Mouse (Mus musculus): ENCODE data around the gene Tenm2. TPM values are rescaled to one million over a fixed set of nuclear protein-coding genes. Genes with fewer than 3 reads are reported as not detected.

Gene Tenm2
- polyA plus RNA-seq, 1 experiment from 2014 or later, result 0.03 TPM

DNA sequence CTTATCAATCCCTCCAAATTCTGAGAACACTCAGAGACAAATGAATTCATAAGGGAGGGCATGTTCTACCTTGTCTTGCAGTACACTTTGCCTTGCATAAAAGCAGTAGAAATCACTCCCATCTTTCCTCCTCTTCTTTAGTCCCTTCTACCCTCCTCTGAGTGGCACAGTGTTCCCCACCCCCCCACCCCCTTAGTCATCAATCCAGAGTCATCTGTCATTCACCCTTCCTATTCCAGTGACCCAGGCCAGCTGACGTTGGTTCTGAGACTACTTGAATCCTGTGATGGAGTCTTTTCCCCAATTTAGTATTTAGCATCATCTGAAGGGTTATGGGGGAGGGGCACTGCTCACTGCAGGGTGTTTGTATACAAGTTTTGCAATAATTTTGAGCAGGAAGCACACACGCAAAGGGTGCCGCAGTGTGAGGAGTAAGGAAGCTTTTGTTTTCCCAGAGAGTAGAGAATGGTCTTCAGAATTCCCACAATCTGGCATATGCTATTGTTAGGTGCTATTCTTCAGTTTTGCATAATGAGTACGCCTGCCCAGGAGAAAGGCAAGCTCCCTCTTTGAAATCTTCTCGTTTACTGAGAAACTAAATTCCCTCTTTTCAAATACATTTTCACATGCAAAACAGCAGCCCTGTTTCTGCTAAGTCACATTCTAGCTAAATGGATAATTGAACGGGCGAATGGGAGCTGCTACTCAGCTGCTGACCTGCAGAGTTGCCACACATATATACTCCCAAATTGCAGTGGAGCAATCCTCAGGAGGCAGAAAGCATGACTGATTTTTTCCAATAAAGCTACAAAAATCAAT is 1115.0 kb downstream of the Tenm2 start:
- Histone ChIP-seq H3K4me1 (replicated peaks) (no peaks in the 10 kb centered on the region), H3K27ac (replicated peaks) (no peak overlapping the region), H3K27me3 (no peaks in the 10 kb centered on the region), H3K9ac (no peak overlapping the region), H3K4me3 (replicated peaks) (no peak overlapping the region), H3K36me3 (replicated peaks) (no peaks in the 10 kb centered on the region), H3K9me3 (replicated peaks) (no peaks in the 10 kb centered on the region), H3K4me2 (no peak overlapping the region)
- 49% methylated on average over 7 of the region's 7 CpGs for WGBS (ENCODE audit: insufficient replicate concordance)
- no peak for ATAC-seq (ENCODE audit: insufficient read depth)

DNA sequence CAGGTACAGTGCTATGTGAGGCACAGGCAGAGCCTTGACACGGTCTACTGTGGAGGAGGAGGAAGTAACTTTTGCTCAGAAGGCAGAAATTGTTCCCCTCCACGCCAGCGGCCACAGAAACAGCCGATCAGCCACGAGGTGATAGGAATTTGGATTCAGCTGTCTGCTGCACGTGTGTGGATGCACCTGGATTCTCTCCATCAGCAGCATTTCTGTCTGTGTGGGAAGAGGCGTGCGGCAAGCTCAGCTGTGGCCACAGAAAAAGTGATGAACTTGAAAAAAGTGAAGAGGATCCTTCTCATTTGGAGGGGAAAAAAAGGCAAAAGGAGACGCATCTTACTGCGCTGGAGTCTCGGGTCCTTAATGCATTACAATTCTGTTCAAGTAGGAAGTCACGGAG is 1122.4 kb downstream of the Tenm2 start:
- Histone ChIP-seq H3K27ac (replicated peaks) (no peak overlapping the region), H3K9me3 (replicated peaks) (no peaks in the 10 kb centered on the region), H3K27me3 (no peaks in the 10 kb centered on the region), H3K4me1 (replicated peaks) (no peaks in the 10 kb centered on the region), H3K4me2 (no peak overlapping the region), H3K4me3 (replicated peaks) (no peak overlapping the region), H3K36me3 (replicated peaks) (no peaks in the 10 kb centered on the region), H3K9ac (no peak overlapping the region)
- ATAC-seq (ENCODE audit: insufficient read depth), result no peak
- 57% methylated on average over 12 of the region's 12 CpGs for WGBS (ENCODE audit: insufficient replicate concordance)

DNA sequence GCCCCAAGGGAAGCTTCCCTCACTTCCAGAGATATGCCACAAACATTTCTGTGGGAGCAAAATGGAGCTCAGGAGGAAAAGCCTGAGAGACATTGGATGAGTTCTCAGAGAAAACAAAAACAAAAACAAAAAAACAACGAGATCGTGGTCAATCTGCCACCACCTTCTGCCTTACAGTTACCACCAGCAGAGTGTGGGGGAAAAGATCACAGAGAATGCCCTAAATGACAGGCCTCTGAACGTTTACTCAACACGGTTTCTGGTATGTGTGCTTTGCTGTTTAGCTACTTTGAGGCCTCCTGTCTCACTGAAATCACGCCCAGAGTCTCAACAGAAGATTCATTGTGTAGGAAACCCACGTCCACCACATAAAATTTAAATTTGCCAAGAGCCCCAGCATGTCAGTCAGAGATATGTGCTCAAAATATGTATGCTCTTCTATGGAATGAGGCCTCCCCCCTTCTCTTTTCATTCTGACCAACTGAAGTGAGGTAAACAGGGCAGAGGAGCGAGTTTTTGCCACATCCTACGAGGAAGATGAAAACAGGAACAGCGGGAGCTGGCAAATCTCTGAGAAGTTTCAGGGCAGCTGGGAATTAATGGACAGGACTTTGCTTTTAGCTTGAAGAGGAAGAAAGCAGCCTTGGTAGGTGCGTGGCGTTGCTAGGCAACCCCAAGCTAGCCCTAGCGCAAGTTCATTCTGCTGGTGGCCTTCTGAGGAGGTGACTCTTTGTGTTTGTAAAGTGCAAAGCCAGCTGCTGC is 1126.6 kb downstream of the Tenm2 start:
- 21% methylated on average over 12 of the region's 12 CpGs for WGBS (ENCODE audit: insufficient replicate concordance)
- Histone ChIP-seq H3K9me3 (replicated peaks) (no peaks in the 10 kb centered on the region), H3K36me3 (replicated peaks) (no peaks in the 10 kb centered on the region), H3K4me1 (replicated peaks) (no peaks in the 10 kb centered on the region), H3K9ac (no peak overlapping the region), H3K27me3 (no peaks in the 10 kb centered on the region), H3K27ac (replicated peaks) (no peak overlapping the region), H3K4me2 (no peak overlapping the region), H3K4me3 (replicated peaks) (no peak overlapping the region)
- ATAC-seq (ENCODE audit: insufficient read depth), result no peak

DNA sequence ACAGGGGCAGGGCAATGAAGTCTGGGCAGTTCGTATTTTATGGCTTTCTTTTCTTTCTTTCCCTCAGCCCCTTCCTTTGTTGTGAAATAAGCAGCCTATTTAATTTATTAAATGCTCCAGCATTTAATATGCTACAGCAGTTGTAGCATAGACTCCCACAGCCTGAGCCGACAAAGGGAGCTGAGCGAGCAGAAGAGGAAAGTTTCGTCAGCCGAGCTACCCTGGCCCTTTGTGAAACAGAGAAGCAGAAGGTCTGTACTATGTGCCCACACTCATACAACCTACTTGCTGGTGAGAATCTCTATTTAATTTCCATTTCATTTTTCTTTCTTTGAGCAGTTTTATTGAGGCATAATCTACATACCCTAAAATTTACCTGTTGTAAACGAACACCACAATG is 1127.9 kb downstream of the Tenm2 start:
- H3K27me3 ChIP-seq, result no peaks in the 10 kb centered on the region
- no peak overlapping the region for H3K27ac ChIP-seq (replicated peaks)
- no peaks in the 10 kb centered on the region for H3K36me3 ChIP-seq (replicated peaks)
- WGBS (ENCODE audit: insufficient replicate concordance), result 60% methylated on average over 6 of the region's 6 CpGs
- no peak overlapping the region for H3K4me3 ChIP-seq (replicated peaks)
- H3K9ac ChIP-seq, result no peak overlapping the region
- no peaks in the 10 kb centered on the region for H3K9me3 ChIP-seq (replicated peaks)
- no peaks in the 10 kb centered on the region for H3K4me1 ChIP-seq (replicated peaks)
- no peak for ATAC-seq (ENCODE audit: insufficient read depth)
- no peak overlapping the region for H3K4me2 ChIP-seq

DNA sequence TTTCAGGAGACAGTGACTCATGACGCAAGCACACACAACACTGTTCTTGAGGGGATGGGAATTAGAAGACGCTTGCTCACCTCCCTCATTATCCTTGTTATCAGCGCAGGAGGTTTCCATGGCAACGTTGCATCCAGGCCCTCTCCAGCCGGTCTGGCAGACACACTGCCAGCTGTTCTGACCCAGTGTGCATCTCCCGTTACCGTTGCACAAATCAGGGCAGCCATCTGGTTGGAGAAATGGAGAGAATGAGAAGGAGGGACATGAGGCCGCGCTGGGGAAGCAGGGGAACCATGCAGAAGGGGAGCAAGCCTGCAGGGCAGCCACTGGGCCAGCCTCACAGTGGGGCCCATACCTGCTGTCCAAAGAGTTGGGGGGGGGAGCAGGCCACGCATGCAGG is 1129.1 kb downstream of the Tenm2 start:
- Histone ChIP-seq H3K4me3 (replicated peaks) (no peak overlapping the region), H3K4me2 (no peak overlapping the region), H3K9ac (no peak overlapping the region), H3K36me3 (replicated peaks) (no peaks in the 10 kb centered on the region), H3K27me3 (no peaks in the 10 kb centered on the region), H3K9me3 (replicated peaks) (no peaks in the 10 kb centered on the region), H3K27ac (replicated peaks) (no peak overlapping the region), H3K4me1 (replicated peaks) (no peaks in the 10 kb centered on the region)
- WGBS (ENCODE audit: insufficient replicate concordance), result 41% methylated on average over 10 of the region's 10 CpGs
- no peak for ATAC-seq (ENCODE audit: insufficient read depth)

DNA sequence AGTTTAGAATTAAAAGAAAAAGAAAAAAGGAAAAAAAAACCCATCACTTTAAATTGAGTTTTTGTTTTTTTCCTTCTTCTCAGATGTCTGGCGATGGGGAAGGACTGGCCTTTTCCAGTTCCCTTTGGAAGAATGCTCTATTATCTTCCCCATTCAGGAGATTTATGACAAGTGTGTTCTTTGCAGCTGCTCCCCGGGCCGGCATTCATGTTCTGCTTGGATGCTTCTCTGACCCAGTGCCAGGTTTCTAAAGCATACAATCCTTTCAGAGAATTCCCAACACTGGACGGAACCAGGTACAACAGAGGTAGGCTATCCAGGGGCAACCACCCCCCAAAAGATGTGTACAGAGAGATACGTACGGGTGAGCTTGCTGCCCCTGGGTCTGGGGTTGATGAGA is 1132.2 kb downstream of the Tenm2 start:
- WGBS (ENCODE audit: insufficient replicate concordance), result 58% methylated on average over 6 of the region's 6 CpGs
- Histone ChIP-seq H3K4me3 (replicated peaks) (no peak overlapping the region), H3K27me3 (no peaks in the 10 kb centered on the region), H3K4me2 (no peak overlapping the region), H3K9me3 (replicated peaks) (no peaks in the 10 kb centered on the region), H3K36me3 (replicated peaks) (no peaks in the 10 kb centered on the region), H3K4me1 (replicated peaks) (no peaks in the 10 kb centered on the region), H3K27ac (replicated peaks) (no peak overlapping the region), H3K9ac (no peak overlapping the region)
- no peak for ATAC-seq (ENCODE audit: insufficient read depth)

DNA sequence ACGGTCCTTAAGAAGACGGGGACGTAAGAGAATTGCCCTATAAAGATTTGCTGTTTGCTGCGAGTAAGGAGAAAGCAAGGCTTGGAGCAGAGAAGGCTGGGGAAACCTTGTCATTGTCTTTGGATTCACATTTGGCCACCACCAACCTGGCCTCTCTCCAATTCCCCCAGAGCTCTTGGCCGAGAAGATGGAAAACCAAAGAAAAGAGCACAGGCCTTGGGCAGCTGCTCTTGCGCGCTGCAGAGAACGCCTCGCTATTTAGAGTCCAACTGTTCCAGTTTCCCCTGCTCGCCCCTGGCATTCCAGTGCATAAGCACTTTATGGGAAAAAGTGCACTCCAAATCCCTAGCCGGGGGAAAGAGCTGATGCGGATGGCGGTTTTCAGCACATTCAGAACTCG is 1139.5 kb downstream of the Tenm2 start:
- H3K27me3 ChIP-seq, result no peaks in the 10 kb centered on the region
- no peak overlapping the region for H3K4me3 ChIP-seq (replicated peaks)
- ATAC-seq (ENCODE audit: insufficient read depth), result no peak
- H3K27ac ChIP-seq (replicated peaks), result no peak overlapping the region
- H3K9ac ChIP-seq, result no peak overlapping the region
- H3K36me3 ChIP-seq (replicated peaks), result no peaks in the 10 kb centered on the region
- H3K4me1 ChIP-seq (replicated peaks), result no peaks in the 10 kb centered on the region
- no peaks in the 10 kb centered on the region for H3K9me3 ChIP-seq (replicated peaks)
- 69% methylated on average over 14 of the region's 14 CpGs for WGBS (ENCODE audit: insufficient replicate concordance)
- H3K4me2 ChIP-seq, result no peak overlapping the region

DNA sequence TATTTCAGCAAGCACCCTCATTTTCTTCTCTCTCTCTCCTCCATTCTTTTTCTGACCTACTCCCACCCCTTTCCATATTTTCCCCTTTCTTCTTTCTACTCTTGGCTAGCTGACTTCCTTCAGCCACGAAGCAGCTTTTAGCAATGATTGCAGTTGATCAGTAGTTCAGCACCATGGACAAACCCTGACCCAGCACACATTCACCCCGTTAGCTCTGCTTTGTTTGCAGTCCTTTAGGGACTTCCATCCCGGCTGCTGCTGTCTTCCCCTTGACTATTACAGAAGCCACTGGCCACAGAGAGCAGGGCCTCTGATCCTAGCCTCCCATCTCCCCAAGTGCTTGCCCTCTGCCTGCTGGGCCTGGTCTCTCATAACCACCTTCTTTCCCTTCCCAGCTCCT is 1145.6 kb downstream of the Tenm2 start:
- Histone ChIP-seq H3K4me3 (replicated peaks) (no peak overlapping the region), H3K36me3 (replicated peaks) (no peaks in the 10 kb centered on the region), H3K9ac (no peak overlapping the region), H3K9me3 (replicated peaks) (no peaks in the 10 kb centered on the region), H3K27me3 (no peaks in the 10 kb centered on the region), H3K4me2 (no peak overlapping the region), H3K4me1 (replicated peaks) (no peaks in the 10 kb centered on the region), H3K27ac (replicated peaks) (no peak overlapping the region)
- no peak for ATAC-seq (ENCODE audit: insufficient read depth)
- 10% methylated on average over 3 of the region's 3 CpGs for WGBS (ENCODE audit: insufficient replicate concordance)

DNA sequence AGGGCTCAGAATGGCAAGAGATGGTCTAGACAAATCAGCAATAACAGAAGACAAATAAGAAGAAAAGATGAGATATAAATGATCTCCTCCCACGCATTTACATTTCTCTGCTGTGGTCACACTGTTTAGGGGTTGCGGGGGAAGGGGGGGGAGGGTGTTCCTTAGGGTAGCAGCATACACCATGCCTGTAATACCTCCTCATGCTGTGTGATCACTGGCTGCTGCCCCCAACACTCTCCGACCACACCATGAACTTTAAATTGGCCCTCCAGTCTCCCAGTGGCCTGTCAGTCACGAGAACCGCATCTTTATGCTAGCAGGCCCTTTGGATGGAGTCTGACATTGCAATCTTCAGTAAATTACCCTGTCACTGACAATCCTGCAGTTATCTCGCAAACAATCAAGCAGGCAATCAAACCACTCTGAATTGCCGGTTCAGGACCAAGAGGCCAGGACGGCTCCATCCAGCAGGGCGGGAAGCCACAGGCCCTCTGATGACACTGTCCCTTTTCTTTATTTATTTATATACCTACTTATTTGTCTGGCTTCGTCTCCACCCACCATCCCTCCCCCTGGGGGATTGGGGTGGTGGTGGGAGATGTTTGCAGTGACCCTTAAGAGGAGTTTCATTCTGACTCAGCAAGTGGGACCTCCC is 1154.2 kb downstream of the Tenm2 start:
- Histone ChIP-seq H3K36me3 (replicated peaks) (no peaks in the 10 kb centered on the region), H3K4me2 (no peak overlapping the region), H3K27ac (replicated peaks) (no peak overlapping the region), H3K4me3 (replicated peaks) (no peak overlapping the region), H3K27me3 (no peaks in the 10 kb centered on the region), H3K9ac (no peak overlapping the region), H3K4me1 (replicated peaks) (no peaks in the 10 kb centered on the region), H3K9me3 (replicated peaks) (no peaks in the 10 kb centered on the region)
- no peak for ATAC-seq (ENCODE audit: insufficient read depth)
- 32% methylated on average over 10 of the region's 10 CpGs for WGBS (ENCODE audit: insufficient replicate concordance)

DNA sequence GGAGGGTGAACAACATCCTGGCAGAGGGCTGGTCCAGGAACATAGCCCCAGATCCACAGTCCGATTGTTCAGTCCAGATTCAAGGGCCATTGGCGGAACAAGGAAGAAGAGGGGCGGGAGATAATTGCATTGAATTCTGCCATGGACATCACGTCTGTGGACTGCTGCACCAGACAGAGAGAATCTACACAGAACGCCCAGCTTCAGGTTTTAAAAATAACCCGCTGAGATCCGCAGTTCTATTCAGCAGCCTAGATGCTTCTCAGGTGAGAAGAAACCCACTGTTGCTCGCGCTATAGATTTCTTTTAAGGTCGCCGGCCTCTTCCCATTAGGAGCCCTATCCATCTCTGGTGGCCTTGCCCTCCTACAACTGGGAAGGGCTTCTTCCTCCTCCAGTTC is 1155.0 kb downstream of the Tenm2 start:
- Histone ChIP-seq H3K9me3 (replicated peaks) (no peaks in the 10 kb centered on the region), H3K4me2 (no peak overlapping the region), H3K27me3 (no peaks in the 10 kb centered on the region), H3K36me3 (replicated peaks) (no peaks in the 10 kb centered on the region), H3K4me1 (replicated peaks) (no peaks in the 10 kb centered on the region), H3K4me3 (replicated peaks) (no peak overlapping the region), H3K27ac (replicated peaks) (no peak overlapping the region), H3K9ac (no peak overlapping the region)
- WGBS (ENCODE audit: insufficient replicate concordance), result 50% methylated on average over 11 of the region's 11 CpGs
- no peak for ATAC-seq (ENCODE audit: insufficient read depth)

DNA sequence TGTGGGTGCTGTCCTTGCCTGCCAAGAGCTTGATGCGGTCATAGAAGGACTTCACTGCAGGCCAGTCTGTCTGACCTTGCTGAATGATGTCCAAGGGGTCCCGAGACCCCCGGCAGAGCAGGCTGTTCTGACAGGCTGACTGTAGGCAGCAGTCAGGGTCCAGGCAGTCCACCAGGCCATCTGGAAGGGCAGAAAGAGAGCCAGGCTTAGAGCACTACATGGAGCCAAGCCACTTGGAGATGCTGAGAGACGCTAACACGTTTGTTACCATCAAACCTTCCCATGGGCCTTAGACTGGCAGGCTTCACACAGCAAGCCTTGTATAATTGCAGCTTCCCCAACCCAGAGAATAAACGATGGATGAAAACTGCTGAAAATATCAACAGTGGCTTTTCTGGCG is 1157.4 kb downstream of the Tenm2 start:
- 62% methylated on average over 7 of the region's 7 CpGs for WGBS (ENCODE audit: insufficient replicate concordance)
- Histone ChIP-seq H3K9me3 (replicated peaks) (no peaks in the 10 kb centered on the region), H3K4me1 (replicated peaks) (no peaks in the 10 kb centered on the region), H3K36me3 (replicated peaks) (no peaks in the 10 kb centered on the region), H3K27ac (replicated peaks) (no peak overlapping the region), H3K4me2 (no peak overlapping the region), H3K9ac (no peak overlapping the region), H3K27me3 (no peaks in the 10 kb centered on the region), H3K4me3 (replicated peaks) (no peak overlapping the region)
- ATAC-seq (ENCODE audit: insufficient read depth), result no peak
